Mouse (Mus musculus): ENCODE results near the gene Dkkl1. TPM values are rescaled to one million over a fixed set of nuclear protein-coding genes. Genes with fewer than 3 reads are reported as not detected.

Gene Dkkl1
- polyA plus RNA-seq, 1 experiment from 2014 or later: 1.2 TPM

DNA sequence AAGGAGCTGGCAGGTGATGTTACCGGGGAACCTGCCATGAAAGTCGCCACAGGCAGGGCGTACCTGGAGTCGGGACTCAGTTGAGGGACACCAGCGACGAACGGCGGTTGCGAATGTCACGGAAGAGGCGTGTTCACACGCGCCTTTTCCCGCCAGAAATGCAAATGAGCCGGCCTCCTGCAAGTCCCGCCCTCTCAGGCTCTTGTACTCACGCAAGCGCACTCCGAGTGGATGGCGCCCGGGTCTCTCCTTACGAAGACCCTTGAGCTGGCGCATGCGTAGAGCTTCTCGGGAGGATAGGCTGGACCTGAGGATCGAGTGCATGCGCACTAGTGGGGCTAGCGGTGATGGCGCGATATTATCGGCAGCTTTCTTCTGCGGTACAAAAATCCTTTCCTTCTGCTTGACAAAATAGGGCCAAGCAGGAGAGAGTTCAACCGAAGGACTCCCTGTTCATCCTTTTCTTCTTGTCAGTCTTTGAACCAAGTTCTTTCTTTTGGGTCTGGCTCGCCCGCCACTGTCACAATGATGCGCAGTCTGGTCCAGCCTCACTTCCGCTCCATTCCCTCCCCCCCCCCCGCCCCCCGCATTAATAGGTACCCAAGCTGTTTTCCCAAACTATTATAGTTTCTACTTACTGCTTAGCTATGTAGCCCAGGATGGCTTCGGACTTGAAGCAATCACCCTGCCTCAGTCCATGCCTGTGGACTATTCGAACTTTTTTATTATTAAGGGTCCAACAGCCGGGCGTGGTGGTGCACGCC, 7.4 kb downstream of the Dkkl1 start, which contains the start of gene Ccdc155:
Gene Ccdc155 (minus strand): TSS at position 513 of the 764 bp plus-strand sequence.
- Histone ChIP-seq H3K27me3 (no peaks in the 10 kb centered on the region), H3K9ac (peak within 1 kb of the TSS; percentile 12; the same call in 1 of the 2 replicates), H3K4me3 (peak within 1 kb of the TSS; percentile 49), H3K4me1 (replicated peaks) (peaks cover 4% of the 10 kb centered on the region; the same call in 1 of the 2 replicates), H3K9me3 (replicated peaks) (no peaks in the 10 kb centered on the region), H3K27ac (no peak within 1 kb of the TSS), H3K36me3 (no peaks in the 10 kb centered on the region), H3K4me2 (peak within 1 kb of the TSS; percentile 64)
- ATAC-seq (replicated peaks; ENCODE audit: insufficient number of reproducible peaks, insufficient read depth, low FRiP score, low read depth): peak; percentile 88
- whole genome bisulfite sequencing: 8% methylated on average over 44 of the region's 44 CpGs

DNA sequence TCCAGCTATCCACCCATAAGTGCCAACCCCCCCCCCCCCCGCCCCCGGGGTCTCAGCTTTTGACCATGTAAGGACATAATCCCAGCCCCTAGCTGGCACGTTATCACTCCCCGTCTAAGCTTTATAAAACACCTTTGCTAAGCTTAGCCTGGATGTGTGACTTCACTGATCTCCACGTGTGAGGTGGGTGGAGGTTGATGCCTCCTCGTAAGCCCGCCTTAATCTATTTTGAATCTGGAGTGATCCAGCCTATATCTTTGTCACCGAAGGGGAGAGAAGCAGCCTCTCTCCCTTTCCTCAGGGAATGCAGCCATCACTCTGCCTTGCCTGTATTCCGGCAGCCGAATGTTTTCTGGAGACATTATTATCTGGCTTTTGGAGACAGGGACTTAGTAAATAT, 9.3 kb downstream of the Dkkl1 start:
- peak overlapping the region; percentile 31 for H3K27ac ChIP-seq
- H3K9ac ChIP-seq: no peak overlapping the region
- H3K27me3 ChIP-seq: 0 out of 2 replicates have a peak, but pooled peaks cover 5% of the 10 kb centered on the region
- 25% methylated on average over 9 of the region's 10 CpGs for WGBS
- no peaks in the 10 kb centered on the region for H3K9me3 ChIP-seq (replicated peaks)
- H3K4me3 ChIP-seq: no peak overlapping the region
- no peak overlapping the region for H3K4me2 ChIP-seq
- no peaks in the 10 kb centered on the region for H3K36me3 ChIP-seq
- no peak for ATAC-seq (replicated peaks; ENCODE audit: insufficient number of reproducible peaks, insufficient read depth, low FRiP score, low read depth)
- peaks cover 6% of the 10 kb centered on the region; the same call in 1 of the 2 replicates for H3K4me1 ChIP-seq (replicated peaks)

DNA sequence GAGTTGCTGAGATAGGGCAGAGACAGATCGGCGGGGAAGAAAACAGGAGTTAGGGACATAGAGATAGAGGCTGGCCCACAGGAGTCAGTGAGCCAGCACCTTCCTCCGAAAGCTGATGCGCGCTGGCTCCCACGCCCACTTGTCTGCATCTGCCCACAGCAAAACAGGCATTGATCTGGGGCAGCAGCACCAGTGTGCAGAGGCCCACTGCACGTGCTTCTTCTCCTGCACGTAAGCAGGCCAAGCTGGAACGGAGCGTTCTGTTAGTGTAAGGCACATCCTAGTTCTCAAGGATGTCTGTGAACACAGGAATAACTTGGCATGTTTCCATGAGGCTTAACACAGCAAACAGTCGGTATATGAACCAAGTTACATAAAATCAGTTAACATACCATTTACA, 13.0 kb downstream of the Dkkl1 start:
- H3K4me1 ChIP-seq (replicated peaks): peaks cover 11% of the 10 kb centered on the region
- H3K27me3 ChIP-seq: peaks cover 27% of the 10 kb centered on the region
- no peak overlapping the region for H3K4me3 ChIP-seq
- no peak for ATAC-seq (replicated peaks; ENCODE audit: insufficient number of reproducible peaks, insufficient read depth, low FRiP score, low read depth)
- no peak overlapping the region for H3K4me2 ChIP-seq
- H3K27ac ChIP-seq: no peak overlapping the region
- H3K9ac ChIP-seq: no peak overlapping the region
- H3K36me3 ChIP-seq: no peaks in the 10 kb centered on the region
- 73% methylated on average over 11 of the region's 11 CpGs for WGBS
- no peaks in the 10 kb centered on the region for H3K9me3 ChIP-seq (replicated peaks)

DNA sequence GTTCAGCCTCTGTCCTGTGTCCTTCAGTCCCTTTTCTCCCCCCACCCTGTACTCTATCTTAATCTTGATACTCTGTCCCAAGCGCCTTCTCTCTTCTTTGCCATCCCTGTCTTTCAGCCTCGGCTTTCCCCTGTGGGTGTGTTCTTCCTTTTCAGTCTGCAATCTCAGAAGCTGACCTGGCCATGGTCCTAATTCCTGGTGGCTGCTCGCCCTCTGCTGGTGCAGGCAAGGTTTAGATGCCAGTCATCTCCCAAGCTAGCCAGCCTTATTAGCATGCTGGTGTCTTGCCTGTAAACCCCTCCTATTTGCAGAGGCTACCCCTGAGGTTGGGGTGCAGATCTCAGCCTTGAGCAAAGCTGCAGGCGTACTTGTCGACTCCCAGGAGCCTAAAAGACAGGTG, 13.5 kb downstream of the Dkkl1 start:
- no peaks in the 10 kb centered on the region for H3K36me3 ChIP-seq

DNA sequence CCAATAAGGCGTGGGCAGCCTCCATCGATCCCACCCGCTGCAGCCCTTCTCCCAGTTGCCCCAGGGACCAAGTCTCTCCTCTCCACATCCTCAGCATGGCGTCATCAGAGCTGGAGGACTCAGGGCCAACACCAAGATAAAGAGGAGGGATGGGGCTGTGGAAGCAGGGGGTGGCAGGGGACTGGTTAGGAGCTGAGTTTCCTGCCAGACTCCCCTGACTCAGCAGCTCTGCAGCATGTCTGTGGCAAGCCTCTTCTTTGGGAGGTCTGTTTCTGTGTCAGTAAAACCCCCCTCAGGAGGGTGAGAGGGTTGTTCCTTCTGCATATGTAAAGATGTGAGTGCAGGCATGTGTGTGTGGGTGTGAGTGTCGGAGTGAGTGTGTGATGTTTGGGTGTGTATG, 15.0 kb downstream of the Dkkl1 start:
- WGBS: 65% methylated on average over 5 of the region's 5 CpGs
- Histone ChIP-seq H3K36me3 (no peaks in the 10 kb centered on the region), H3K9ac (no peak overlapping the region), H3K4me2 (no peak overlapping the region), H3K4me3 (no peak overlapping the region), H3K27ac (no peak overlapping the region), H3K27me3 (peaks cover 36% of the 10 kb centered on the region), H3K4me1 (replicated peaks) (peaks cover 14% of the 10 kb centered on the region), H3K9me3 (replicated peaks) (no peaks in the 10 kb centered on the region)
- no peak for ATAC-seq (replicated peaks; ENCODE audit: insufficient number of reproducible peaks, insufficient read depth, low FRiP score, low read depth)

More for the DNA sequence above, 13.5 kb downstream of the Dkkl1 start:
- Histone ChIP-seq H3K9ac (no peak overlapping the region), H3K4me3 (no peak overlapping the region), H3K9me3 (replicated peaks) (no peaks in the 10 kb centered on the region), H3K27ac (no peak overlapping the region), H3K4me1 (replicated peaks) (peaks cover 11% of the 10 kb centered on the region), H3K27me3 (peaks cover 32% of the 10 kb centered on the region), H3K4me2 (no peak overlapping the region)
- WGBS: 10% methylated on average over 5 of the region's 5 CpGs
- ATAC-seq (replicated peaks; ENCODE audit: insufficient number of reproducible peaks, insufficient read depth, low FRiP score, low read depth): 0 out of 2 replicates have a peak, but pooled peaks have one; percentile 48

DNA sequence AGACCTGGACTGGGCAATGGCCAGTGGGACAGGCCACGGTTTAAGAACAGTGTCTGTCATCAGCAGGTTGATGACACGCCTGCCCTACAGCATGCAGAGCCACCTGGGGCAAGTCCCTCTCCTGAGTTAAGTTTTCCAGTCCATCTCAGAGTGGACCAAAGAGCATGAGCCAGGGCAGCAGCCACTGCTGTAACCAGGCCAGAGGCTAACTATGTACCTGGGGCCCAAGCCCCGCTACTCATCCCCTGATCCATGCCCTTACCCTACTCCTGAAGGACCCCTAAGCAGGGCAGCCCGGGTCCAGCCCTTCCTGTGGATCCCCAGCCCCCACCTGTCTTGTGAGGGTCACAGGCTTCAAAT, 15.8 kb downstream of the Dkkl1 start:
- Histone ChIP-seq H3K4me1 (replicated peaks) (peaks cover 20% of the 10 kb centered on the region), H3K9ac (no peak overlapping the region), H3K9me3 (replicated peaks) (no peaks in the 10 kb centered on the region), H3K4me2 (no peak overlapping the region), H3K27me3 (peaks cover 42% of the 10 kb centered on the region), H3K27ac (no peak overlapping the region), H3K36me3 (no peaks in the 10 kb centered on the region), H3K4me3 (no peak overlapping the region)
- ATAC-seq (replicated peaks; ENCODE audit: insufficient number of reproducible peaks, insufficient read depth, low FRiP score, low read depth): no peak
- 80% methylated on average over 4 of the region's 4 CpGs for WGBS

DNA sequence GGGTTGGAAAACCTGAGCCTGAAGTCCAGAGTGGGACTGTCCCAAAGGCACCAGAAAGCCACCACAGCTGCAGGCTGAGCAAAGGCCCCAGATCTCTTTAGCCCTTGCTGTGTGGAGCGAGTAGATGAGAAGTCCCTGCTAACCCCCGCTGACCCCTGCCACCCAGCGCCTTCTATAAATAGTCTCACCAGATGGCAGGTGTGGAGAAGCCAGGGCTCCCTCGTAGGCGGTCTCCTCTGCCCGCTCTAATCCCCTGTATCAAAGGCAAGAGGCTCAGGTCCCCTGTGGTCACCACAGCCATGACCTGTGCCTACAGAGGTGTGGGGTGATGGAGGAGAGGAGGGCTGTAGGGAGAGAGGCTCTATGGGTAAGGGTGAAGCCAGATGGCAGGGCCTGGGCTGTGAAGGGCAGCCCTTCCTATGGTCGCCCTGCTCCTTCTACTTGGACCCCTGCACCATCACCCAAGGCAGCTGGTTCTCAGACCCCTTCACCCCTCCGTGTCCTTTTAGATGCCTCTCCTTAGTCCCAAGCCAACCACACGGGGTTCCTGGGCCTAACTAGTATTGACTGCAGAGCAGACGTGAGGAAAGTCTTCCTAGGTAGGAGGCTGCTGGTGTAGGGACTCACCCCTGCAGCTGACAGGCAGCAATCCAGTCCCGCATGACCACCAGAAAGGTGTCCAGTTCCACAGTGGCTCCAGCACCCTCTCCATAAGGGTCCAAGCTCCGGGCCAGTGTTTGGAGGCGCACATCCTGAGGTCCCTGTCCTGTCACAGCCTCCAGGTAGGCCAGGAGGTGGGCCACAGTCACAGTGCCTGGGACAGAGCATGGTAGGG, 16.4 kb downstream of the Dkkl1 start:
- no peak for ATAC-seq (replicated peaks; ENCODE audit: insufficient number of reproducible peaks, insufficient read depth, low FRiP score, low read depth)
- Histone ChIP-seq H3K9me3 (replicated peaks) (no peaks in the 10 kb centered on the region), H3K9ac (no peak overlapping the region), H3K36me3 (no peaks in the 10 kb centered on the region), H3K4me1 (replicated peaks) (peaks cover 20% of the 10 kb centered on the region), H3K4me3 (no peak overlapping the region), H3K4me2 (no peak overlapping the region), H3K27me3 (peaks cover 47% of the 10 kb centered on the region), H3K27ac (no peak overlapping the region)
- 50% methylated on average over 13 of the region's 13 CpGs for WGBS

DNA sequence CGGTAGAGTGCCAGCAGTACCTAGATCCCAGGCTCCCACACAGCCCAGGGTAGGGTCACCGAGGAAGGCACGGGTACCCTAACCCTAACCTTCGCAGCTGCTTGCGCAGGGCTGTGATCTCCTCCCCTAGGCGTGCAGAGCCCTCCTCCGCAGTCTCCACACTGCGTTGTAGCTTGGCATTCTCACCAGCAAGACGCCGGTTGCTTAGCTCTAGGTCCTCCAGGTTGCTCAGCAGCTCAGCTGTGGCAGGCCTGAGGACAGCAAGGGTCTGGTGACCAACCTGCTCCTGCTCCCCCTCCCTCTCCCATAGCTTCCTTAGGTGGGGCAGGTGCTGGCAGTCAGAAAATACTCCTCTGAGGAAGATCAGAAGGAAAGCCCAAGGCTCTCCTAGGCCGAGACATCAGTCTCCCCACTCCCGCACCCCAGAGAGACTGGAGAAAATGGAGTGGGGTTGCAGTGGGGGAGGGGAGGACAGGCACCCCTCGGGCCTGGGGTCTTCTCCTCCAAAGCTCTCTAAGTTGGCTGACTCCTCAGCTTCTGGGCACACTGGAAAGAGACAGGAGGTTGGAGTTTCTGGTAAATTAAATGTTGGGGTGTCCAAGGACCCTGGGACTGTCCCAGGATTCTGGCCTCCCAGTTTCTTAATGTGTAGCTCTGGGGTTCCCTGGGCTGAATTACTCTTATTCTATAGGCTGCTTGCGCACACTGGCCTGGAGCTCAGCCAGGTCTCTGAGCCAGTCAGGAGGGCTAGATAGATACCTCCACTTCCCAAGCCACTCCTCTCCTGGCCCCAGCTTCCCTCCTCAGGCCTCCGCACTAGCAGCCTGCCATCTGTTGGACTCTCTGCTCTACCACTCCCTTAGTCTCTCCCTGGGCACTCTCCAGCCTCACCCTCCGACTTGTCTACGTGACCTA, 17.8 kb downstream of the Dkkl1 start:
- no peaks in the 10 kb centered on the region for H3K36me3 ChIP-seq
- H3K27me3 ChIP-seq: peaks cover 61% of the 10 kb centered on the region
- no peak overlapping the region for H3K9ac ChIP-seq
- no peaks in the 10 kb centered on the region for H3K9me3 ChIP-seq (replicated peaks)
- WGBS: 68% methylated on average over 17 of the region's 17 CpGs
- H3K4me2 ChIP-seq: no peak overlapping the region
- no peak overlapping the region for H3K27ac ChIP-seq
- peaks cover 20% of the 10 kb centered on the region for H3K4me1 ChIP-seq (replicated peaks)
- no peak overlapping the region for H3K4me3 ChIP-seq
- ATAC-seq (replicated peaks; ENCODE audit: insufficient number of reproducible peaks, insufficient read depth, low FRiP score, low read depth): no peak

DNA sequence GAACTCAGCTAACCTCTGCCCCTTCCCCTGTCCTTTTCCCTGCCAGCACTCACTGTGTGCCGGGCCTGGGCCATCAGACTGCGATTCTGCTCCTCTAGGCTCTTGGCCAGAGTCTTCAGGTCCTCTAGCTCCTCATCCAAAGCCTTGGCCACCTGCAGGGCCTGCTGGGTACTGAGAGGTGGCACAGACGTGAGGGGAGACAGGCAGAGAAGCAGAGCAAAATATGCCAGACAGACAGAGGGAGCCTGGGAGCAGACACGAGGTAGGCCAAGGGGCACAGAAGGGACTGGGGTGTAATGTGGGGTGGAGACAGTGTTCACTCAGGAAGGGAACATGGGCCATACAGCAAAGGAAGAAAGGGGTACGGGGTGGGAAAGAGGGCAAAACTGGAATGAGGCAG, 18.5 kb downstream of the Dkkl1 start:
- Histone ChIP-seq H3K36me3 (no peaks in the 10 kb centered on the region), H3K4me2 (no peak overlapping the region), H3K9me3 (replicated peaks) (no peaks in the 10 kb centered on the region), H3K27ac (no peak overlapping the region), H3K27me3 (peaks cover 66% of the 10 kb centered on the region), H3K4me3 (no peak overlapping the region), H3K4me1 (replicated peaks) (peaks cover 20% of the 10 kb centered on the region), H3K9ac (no peak overlapping the region)
- 62% methylated on average over 5 of the region's 5 CpGs for WGBS
- no peak for ATAC-seq (replicated peaks; ENCODE audit: insufficient number of reproducible peaks, insufficient read depth, low FRiP score, low read depth)

DNA sequence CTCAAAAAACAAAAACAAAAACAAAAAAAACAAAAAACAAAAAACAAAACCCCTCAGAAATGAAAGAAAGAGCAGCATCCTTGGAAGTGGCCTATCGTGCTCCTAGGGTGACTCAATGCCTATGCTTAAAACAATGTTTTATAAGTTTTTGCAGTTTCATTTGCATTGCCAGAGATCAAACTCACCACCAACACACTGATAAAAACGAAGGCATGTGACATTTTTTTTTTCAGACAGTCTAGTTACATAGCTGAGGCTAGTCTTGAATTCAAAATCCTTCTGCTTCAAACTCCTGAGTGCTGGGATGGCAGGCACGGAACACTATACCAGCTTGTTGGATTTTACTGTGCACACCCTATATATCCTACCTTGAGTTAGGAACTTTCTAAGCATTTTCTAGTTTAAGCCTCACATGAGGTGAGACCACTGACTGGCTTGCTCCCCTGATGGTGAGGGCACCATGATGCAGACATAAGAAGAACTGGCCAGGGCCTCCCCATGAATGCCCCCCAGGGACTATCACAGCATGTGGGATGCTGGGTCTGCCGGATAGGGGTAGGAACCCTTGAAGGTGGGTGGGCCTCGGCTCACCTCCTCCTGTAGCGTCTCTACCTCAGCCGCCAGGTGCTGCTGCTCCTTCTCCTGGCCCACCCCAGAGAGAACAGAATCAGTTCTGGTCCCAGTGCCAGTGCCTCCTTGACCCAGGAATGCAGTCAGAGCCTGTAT, 19.2 kb downstream of the Dkkl1 start:
- H3K27ac ChIP-seq: no peak overlapping the region
- H3K4me2 ChIP-seq: no peak overlapping the region
- H3K4me1 ChIP-seq (replicated peaks): peaks cover 18% of the 10 kb centered on the region
- no peaks in the 10 kb centered on the region for H3K9me3 ChIP-seq (replicated peaks)
- no peak overlapping the region for H3K4me3 ChIP-seq
- 84% methylated on average over 7 of the region's 7 CpGs for WGBS
- H3K36me3 ChIP-seq: no peaks in the 10 kb centered on the region
- H3K9ac ChIP-seq: no peak overlapping the region
- peaks cover 72% of the 10 kb centered on the region for H3K27me3 ChIP-seq
- ATAC-seq (replicated peaks; ENCODE audit: insufficient number of reproducible peaks, insufficient read depth, low FRiP score, low read depth): no peak
